Mouse (Mus musculus) regulatory T cell (primary cell): ENCODE results near the gene Shkbp1.

Source experiments
- in situ Hi-C: fragments of 300-600 bp; cut with MboI, MseI; formaldehyde crosslinking; loops from one replicate; pipeline ENCODE4 v1.15.1; 2025; ENCODE audit warnings: high pct_unique_total_duplicates

The Shkbp1 gene

GRCm38 (mm10) chr7:27366082-27366844, 10.4 kb upstream of the Shkbp1 start:
- in situ Hi-C loops = no loop called here

GRCm38 (mm10) chr7:27364379-27364778, 8.6 kb upstream of the Shkbp1 start:
- in situ Hi-C loops = loop anchor here (5.0 kb wide), 1 partner anchor 808 kb away; no protein-coding TSS in a partner anchor

DNA sequence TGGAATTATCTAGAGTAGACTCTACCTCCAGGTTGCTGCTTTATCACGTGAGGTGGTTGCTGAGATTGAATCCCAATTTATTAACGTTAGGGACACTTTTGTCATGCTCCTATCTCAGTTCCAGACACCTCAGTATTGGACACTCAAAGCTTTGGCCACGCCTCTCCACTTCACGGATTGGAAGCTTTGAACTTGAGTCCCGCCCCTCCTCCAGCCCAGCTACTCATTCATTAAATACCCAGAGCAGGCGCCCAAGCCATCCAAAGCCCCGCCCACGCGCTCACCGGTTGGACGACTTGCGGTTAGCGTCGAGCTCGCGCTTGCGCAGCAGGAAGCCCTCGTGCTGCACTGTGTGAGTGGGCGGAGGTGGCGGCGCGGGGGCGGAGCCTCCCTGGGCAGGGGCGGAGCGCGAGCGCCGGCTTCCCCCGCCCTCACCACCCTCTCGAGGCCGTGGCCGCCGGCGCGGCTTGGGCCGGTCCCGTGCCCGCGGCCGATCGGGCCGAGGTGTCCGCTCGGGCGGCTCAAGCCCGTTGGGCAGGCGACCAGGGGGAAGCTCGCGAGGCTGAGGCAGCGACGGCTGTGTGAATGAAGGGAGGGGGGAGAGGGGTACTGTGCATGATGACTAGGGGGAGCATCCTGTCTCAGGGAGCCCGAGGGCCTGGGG, 5.6 kb upstream of the Shkbp1 start:
- in situ Hi-C loops = loop anchor here (5.0 kb wide), 1 partner anchor 811 kb away; no protein-coding TSS in a partner anchor

- in situ Hi-C loops = loop anchor here (5.0 kb wide), 1 partner anchor 812 kb away; no protein-coding TSS in a partner anchor
Measured at GRCm38 (mm10) chr7:27360749-27361148, 4.9 kb upstream of the Shkbp1 start.

DNA sequence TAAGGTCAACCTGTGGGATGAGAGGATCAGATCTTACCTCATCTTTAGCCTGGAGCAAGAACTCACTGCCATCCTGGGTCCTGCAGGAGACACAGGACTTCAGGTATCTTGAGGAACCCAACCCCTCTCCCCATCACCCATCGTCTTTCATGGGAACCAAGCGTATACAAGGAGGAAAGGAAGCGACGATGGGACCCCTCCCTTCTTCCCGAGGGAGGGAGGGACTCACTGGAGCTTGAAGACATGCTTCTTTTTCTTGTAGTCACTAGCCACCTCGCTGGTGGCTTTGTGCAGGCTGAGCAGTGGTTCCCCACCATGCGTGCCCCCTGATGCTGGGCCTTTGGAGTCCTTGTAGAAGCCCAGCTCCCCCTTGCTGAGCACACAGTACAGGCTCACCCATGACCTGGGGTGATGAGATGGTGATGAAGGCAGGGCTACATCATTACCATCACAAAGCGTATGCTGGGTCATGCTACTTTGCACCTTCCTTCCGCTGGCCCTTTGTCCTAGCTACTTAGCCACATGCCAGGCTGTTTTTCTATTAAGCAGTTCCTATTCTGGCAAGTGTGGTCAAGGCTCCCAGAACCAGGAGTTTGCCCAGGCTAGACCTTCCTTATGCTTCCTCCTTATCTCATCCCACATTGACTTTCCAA, 4.0 kb upstream of the Shkbp1 start:
- in situ Hi-C loops = loop anchor here (5.0 kb wide), 1 partner anchor 812 kb away; no protein-coding TSS in a partner anchor

DNA sequence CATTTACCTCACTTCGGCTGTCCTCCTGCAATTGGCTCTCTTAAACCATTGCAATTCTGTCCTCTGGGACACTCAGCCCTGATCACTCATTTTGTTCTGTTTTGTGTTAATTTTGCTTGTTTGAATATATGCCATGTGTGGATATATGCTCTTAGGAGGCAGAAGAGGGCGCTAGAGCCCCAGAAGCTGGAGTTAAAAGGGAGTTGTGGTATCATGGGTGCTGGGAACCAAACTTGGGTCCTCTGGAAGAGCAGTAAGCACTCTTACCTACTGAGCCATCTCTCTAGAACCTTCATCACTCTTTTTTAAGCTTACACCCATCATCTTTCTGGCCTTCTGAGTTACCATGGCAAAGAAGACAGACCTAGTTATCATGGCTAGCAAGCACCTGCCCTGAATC, 3.3 kb upstream of the Shkbp1 start:
- in situ Hi-C loops = no loop called here

DNA sequence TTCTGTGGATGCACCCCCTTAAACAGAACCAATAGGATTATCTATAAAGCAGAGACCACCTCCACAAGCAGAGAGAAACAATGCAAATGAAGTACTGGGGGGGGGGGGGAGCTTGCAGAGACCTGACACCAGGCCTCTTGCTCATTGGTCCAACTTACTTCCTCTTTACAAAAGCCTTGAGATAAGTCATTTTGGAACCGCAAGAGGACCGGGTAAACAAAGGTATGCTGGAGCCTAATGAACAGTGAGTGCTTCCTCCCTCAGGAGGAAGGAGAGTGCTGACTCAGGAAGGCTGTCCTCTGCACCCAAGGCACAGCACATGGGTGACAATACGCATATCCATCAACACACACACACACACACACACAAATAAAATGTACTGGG, 1.8 kb upstream of the Shkbp1 start:
- in situ Hi-C loops = no loop called here

DNA sequence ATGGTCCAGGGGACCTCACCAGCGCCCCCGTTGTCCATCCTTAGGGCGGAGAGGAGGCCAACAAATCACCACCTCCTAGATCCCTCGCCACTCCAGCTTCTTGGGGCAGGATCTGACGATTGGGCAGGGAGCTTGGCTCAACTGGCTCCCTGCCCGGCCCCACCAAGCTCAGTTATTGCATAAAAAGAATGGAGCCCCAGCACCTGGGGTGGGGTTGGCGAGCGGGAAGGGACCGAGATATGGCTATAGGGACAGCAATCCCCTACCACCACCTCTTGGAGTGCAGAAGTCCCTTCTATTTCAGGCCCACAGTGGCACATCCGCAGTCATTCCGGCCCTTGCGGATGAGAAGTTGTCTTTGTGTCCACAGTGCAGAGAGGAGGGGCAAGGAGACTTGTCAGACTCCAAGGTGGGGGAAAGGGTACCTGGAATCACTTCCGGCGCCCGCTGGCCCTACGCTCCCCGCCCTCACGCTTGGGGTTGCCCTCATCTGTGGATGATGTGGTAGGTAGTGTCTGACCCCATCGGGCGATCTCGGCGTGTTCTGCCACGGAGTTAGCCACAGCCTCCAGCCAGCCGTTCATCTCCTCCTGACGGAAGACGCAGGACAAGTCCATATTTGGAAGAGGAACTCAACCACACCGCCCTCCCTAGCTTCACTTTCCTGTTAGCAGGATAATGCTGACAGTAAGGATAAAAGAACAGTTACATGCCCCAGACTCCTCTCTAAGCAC, 1.2 kb upstream of the Shkbp1 start, which contains the start of gene Gm20479:
Gene Gm20479, minus strand, starts transcription at position 559 of the 734 bp plus-strand sequence.
- in situ Hi-C loops = no loop called here

DNA sequence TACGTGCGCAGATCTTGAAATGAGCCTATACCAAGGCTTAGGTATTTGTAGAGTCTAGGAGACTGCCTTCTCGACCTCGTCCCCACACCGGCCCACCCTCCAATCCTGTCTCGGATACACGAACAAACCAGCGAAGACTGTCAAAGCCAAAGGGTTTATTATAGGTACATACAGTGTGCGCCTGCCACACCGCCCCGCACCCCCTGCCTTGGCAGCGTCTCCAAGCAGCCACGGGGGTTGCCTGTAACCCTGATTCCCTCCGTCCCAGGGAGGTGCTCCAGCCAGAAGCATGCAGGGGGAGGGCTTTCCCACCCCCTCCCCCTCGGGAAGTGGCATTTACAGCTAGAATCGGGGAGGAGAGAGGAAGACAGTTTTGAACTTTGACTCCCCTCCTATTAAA, 429 bp upstream of the Shkbp1 start:
- in situ Hi-C loops = no loop called here

GRCm38 (mm10) chr7:27355261-27355660, 558 bp downstream of the Shkbp1 start:
- in situ Hi-C loops = no loop called here

GRCm38 (mm10) chr7:27354783-27355182, 1.0 kb downstream of the Shkbp1 start:
- in situ Hi-C loops = no loop called here

DNA sequence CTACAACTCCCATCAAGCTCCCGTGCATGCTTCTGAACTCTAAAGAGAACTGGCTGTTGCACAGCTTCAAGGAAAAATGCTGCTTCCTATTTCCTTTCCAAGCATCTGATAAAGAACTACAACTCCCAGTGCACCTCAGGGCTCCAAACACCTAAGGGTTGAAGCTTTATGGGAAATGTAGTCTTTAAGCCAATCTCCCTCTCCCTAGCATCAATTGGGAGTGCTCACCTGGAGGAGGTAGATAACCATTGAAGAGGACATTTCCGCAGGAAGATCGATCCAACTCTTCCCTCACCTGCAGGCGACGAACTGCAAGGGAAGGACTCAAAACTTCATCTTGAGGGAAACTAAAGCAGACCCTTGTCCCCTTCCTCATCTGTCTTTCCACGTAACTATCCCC, 1.7 kb downstream of the Shkbp1 start:
- in situ Hi-C loops = no loop called here

- in situ Hi-C loops = no loop called here
Measured at GRCm38 (mm10) chr7:27345444-27345843, 10.4 kb downstream of the Shkbp1 start.

- in situ Hi-C loops = loop anchor here (5.0 kb wide), 1 partner anchor 35 kb away; no protein-coding TSS in a partner anchor
Measured at GRCm38 (mm10) chr7:27342595-27342994, 13.2 kb downstream of the Shkbp1 start.

- in situ Hi-C loops = loop anchor here (10.0 kb wide), 1 partner anchor 1875 kb away; the partner anchor contains the start of gene Catsperg1
Measured at GRCm38 (mm10) chr7:27339519-27339918, 16.3 kb downstream of the Shkbp1 start.

DNA sequence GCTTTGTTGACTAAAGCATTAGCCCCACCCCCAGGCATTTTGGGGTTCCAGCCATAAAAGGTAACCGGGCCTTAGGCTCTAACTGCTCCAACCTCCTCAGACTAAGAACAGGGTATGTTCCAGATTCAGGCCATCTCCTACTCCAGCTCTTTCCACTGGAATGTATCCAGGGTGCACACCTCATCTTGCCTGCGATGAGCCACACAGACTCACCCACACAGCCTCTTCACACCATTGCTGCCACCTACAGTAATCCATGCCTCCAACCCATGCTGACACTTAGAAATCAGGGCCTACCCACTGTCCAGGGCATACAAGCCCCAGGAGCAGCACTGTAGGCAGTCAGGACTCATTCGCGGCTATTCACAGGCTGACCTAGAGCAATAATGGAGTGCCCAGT, 16.7 kb downstream of the Shkbp1 start:
- in situ Hi-C loops = loop anchor here (10.0 kb wide), 1 partner anchor 1876 kb away; the partner anchor contains the start of gene Catsperg1

GRCm38 (mm10) chr7:27337175-27337853, 18.5 kb downstream of the Shkbp1 start, which contains the start of gene Ltbp4:
Ltbp4 (minus strand) TSS chr7:27337692.
- in situ Hi-C loops = loop anchor here (10.0 kb wide), 1 partner anchor 1877 kb away; the partner anchor contains the start of gene Catsperg1

GRCm38 (mm10) chr7:27335928-27336823, 19.6 kb downstream of the Shkbp1 start:
- in situ Hi-C loops = loop anchor here (10.0 kb wide), 1 partner anchor 1879 kb away; the partner anchor contains the start of gene Catsperg1

DNA sequence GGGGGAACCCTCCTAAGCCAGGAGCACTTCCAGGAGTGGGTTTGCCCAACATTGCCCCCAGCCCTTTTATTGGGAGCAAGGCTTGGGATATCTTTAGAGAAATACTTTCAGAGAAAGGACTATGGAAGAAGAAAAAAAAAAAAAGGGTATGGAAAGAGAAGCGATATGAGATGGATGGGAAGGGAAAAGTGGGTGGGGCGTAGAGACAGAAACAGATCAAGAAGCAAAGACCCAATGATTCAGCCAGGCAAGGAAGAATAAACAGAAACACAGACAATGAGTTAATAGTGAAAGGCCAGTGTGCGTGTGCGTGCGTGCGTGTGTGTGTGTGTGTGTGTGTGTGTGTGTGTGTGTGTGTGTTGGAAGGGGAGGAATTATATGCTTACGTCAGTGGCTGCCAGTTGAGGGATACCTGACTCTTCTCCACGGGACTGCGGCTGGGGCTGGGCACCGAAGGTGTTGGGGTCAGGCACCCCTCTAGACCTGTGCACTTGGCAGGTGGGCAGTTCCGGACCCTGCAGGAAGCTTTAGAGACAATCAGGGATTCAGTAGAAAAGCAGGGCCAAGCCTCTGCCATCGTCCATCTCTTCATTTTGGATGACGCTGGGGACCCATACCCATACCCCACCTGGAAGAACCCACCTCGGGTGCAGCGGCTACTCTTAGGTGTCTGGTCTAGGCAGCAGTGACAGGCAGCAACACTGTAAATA, 20.7 kb downstream of the Shkbp1 start:
- in situ Hi-C loops = loop anchor here (10.0 kb wide), 1 partner anchor 1880 kb away; the partner anchor contains the start of gene Catsperg1
